Mouse (Mus musculus): ENCODE measurements around the gene Fntb.

DNA sequence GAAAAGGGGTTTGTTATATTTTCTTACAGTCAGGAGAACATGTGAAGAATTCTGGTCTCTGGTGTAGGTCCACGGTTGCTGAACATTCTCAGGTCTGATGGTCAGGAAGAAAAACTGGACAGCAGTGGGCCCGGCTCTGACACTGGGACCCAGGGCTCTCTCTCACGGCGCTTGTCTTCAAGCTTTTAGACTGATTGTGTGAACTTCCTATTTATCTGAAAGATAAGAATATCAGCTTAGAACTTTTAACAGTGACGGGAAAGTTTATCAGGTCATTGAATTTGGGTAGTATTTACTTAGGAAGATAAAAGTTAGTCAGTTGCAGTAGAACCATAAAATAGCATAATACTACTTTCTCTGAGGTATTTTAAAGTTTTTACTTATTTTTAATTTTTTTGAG is 11.5 kb downstream of the Fntb start:
- no peak for TF ChIP-seq POLR2A (IDR thresholded peaks at IDR 0.05; ENCODE audit: low read depth, low read length)
- no peak for TF ChIP-seq CTCF (conservative IDR thresholded peaks at IDR 0.05; ENCODE audit: insufficient read depth, insufficient read length, low read depth, low read length)
